Mouse (Mus musculus) Patski (cell line): ENCODE measurements around the gene D630036H23Rik. TPM values are rescaled to one million over a fixed set of nuclear protein-coding genes. Genes with fewer than 3 reads are reported as not detected.
"Not testable (repeated sequence)": the region's sequence is repeated elsewhere in the genome, so short reads cannot be mapped to it uniquely, and the experiment has no call there.

Source experiments
- ATAC-seq: fragments of 100-300 bp; one replicate; pipeline ENCODE4 v1.8.0; 2021
- CTCF ChIA-PET: fragments of 350-600 bp; sonication (Branson Sonifier 250); formaldehyde crosslinking; loops from one replicate; lab custom pipeline; 2022; ENCODE audit warnings: inconsistent platforms; lab: Charles Lee
- POLR2A ChIA-PET: fragments of 350-600 bp; sonication (Branson Sonifier 250); formaldehyde crosslinking; loops from one replicate; lab custom pipeline; 2022; ENCODE audit warnings: antibody characterized with exemption, inconsistent platforms; lab: Charles Lee
- DNase-seq: peaks from one replicate; pipeline ENCODE4 v3.0.0-alpha.2; 2011; ENCODE audit warnings: low read depth, low spot score
- H3K27me3 ChIP-seq: fragments of 371-371 bp; one replicate; pipeline ENCODE4 v1.5.1; 2021
- CTCF ChIP-seq: fragments of 100-300 bp; IDR thresholded peaks from one replicate; pipeline ENCODE4 v1.5.1; 2021
- in situ Hi-C: fragments of 300-500 bp; cut with MboI; formaldehyde crosslinking; loops from 3 replicates; pipeline ENCODE4 v1.11.1; 2018; ENCODE audit warnings: low pct_unique_long_range_greater_than_20kb, mixed read lengths
- polyA plus RNA-seq: library from polyadenylated mRNA; unstranded; gene quantifications from one replicate; pipeline ENCODE4 v1.2.3, GENCODE M21; 2021

The D630036H23Rik gene
- polyA plus RNA-seq, result not detected

DNA sequence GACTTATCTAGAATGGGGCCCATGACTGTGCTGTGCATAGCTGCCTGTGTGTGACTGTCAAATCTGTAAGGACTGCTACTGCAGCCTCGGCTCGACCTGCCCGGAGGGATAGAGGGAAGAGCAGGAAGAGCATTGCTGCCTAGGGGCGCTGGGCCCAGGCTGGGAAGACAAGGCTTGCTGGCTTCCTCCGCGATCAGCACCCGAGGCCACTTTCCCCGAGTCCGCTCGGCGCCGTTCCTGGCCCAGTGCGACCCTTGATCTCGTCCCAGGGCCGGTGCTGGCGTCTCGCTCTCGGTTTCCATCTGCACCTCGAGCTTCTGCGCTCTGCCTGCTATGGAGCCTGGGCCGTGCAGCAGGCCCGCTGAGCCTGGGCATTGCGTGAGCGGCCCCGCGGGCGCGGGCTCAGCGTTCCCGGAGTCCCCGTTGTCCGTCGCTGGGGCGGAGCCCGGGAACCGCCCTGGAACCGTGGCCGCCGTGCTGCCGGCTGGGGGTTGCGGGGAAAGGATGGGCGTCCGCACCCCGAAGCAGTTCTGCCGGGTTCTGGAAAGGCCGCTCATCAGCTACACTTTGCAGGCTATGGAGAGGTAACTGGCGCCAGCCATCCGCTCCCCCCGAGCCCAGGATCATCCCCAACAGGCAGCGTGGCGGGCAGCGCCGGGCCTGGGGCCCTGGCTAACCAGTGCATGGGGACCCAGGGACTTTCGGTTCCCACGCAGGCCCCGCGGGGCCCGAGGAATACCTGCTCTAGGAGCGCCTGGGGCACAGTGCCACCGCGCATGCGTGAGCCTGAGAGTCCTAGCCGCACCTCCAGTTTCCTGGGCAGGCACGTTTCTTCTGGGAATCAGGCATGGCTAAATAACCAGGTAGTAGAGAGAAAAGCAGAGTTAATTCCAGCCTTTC is at the start of gene D630036H23Rik, which contains the start of gene Ispd:
D630036H23Rik (minus strand) TSS at position 741 of the 900 bp plus-strand sequence.
Ispd (plus strand) TSS at position 10 of the 900 bp plus-strand sequence.
- ChIA-PET POLR2A (no interaction called here), CTCF (no interaction called here)

DNA sequence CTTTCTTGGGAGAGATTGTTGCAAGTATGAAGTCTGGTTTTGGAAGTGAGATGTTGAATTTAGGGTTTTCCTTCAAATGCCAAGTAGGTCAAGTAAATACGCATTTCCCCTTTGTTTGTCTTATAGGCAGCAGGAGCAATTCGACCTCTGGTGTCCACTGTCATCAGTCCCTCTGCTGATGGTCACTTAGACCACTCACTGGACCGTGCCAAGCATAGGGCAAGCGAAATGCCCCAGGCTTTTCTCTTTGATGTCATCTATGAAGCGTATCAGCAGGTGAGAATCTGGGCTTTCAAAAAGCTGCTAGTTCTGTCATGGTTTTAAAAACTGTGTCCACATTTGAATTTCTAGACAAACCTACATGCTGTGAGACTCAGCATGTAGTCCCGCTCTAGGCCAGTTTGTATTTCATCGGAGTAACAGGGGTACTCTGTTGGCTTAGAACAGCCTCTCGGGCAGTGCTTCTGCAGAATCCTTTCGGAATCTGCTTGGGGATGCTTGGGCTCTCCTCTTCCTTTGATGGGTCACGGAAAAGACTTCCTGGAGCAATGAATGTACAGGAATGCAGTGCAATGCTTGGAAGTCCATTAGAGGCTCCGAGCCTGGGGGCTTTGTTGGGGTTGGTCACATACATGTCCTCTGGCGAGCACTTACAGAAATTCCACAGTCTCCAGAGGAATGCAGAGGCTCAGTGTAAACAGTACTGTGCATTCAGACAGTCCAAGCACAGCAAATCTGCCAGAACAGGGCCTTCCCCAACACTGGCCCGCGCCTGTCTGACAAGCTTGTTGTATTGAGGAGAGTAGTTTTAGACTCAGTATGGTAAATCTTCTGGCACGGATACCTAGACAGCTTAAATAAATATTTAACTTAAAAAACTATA is 44.4 kb upstream of the D630036H23Rik start:
- DNase-seq (no peak), ATAC-seq (no peak)
- ChIA-PET POLR2A (no interaction called here), CTCF (no interaction called here)
- in situ Hi-C loops, result no loop called here
- no peak for TF ChIP-seq CTCF
- H3K27me3 ChIP-seq, result no peaks in the 10 kb centered on the region

More for the DNA sequence above, at the start of gene D630036H23Rik, which contains the start of gene Ispd:
- ATAC-seq, result peak; percentile 39
- no peak for TF ChIP-seq CTCF
- no peak for DNase-seq
- in situ Hi-C loops, result no loop called here
- no peaks in the 10 kb centered on the region for H3K27me3 ChIP-seq

DNA sequence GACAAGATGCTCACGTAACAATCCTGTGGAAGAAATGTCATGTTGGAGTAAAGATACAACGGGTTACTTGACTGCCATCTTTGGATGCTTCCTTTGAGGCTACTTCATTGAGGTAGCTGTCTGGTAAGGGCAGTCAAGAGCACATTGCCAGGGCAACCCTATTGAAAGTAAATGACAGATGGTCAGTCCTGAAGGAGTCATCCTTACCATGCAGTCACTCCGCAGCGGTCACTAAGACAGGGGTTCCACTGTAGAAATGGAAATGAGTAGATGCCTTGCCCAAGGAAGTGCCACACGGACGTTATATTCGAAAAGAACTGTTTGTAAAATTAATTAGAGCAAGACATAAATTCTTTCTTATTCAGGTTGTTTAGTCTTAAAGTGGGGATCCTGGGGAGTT is 43.3 kb upstream of the D630036H23Rik start:
- no peak for ATAC-seq
- DNase-seq, result no peak
- TF ChIP-seq CTCF, result no peak
- in situ Hi-C loops, result no loop called here
- H3K27me3 ChIP-seq, result no peaks in the 10 kb centered on the region
- POLR2A ChIA-PET, result no interaction called here
- CTCF ChIA-PET, result no interaction called here

DNA sequence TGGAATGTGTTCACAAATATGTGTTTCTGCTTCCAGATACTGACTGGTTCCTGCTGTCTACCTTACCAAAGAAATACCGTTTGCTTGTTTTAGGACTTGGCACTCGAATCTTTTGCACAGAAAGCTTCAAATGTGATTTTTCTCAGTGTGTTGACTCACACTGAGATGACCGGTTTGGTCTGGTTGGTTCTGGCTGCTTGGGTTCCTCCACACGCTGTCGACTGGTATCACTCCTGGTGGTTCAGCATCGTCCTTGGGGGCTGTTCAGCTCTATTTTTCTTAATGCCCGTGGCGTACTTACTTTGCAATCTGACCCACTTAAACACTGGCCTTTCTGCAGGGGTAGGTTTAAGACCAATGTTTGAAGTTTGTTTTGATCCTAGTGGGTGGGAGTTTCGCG is 41.7 kb upstream of the D630036H23Rik start:
- ATAC-seq (no peak), DNase-seq (no peak)
- in situ Hi-C loops, result no loop called here

DNA sequence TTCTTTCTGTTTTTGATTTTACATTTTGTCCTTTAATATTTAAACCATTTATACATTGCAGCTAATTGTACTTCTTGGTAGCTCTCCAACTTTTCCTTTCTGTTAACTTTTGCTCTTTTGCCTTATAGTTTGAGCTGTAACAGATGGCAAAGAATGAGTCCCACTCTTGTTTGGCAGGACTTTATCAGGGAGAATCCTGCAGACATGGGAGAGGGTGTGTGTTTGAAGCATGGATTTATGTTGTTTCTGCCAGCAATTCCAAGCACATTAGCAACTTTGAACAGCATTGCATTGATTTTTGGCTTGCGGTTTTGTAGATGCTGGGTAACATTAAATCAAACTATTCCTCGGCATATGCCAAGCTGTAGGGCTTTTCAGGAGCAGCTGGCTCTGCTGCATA is 13.1 kb upstream of the D630036H23Rik start:
- DNase-seq, result no peak
- TF ChIP-seq CTCF, result no peak
- in situ Hi-C loops, result no loop called here
- no peaks in the 10 kb centered on the region for H3K27me3 ChIP-seq
- ChIA-PET CTCF (no interaction called here), POLR2A (no interaction called here)
- no peak for ATAC-seq

More for the DNA sequence above, 41.7 kb upstream of the D630036H23Rik start:
- CTCF ChIA-PET, result no interaction called here
- TF ChIP-seq CTCF, result no peak
- H3K27me3 ChIP-seq, result no peaks in the 10 kb centered on the region
- POLR2A ChIA-PET, result no interaction called here

DNA sequence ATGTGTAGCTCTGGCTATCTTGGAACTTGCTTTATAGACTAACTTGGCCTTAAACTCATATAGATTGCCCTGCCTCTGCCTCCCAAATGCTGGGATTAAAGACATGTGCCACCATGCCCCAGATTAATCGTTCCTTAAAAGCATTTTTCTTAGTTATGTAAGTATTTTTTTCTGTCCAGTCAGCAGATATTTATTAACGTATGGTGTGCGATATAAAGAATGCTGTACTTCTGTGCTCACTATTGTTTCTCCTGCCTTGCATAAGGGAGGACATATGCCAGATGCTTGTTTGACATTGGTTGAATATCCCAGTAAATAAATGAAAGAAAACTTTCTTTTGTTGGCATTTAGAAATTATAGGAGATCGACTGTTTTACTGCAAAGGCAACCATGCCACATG is 5.0 kb upstream of the D630036H23Rik start:
- no peak for TF ChIP-seq CTCF
- in situ Hi-C loops, result no loop called here

DNA sequence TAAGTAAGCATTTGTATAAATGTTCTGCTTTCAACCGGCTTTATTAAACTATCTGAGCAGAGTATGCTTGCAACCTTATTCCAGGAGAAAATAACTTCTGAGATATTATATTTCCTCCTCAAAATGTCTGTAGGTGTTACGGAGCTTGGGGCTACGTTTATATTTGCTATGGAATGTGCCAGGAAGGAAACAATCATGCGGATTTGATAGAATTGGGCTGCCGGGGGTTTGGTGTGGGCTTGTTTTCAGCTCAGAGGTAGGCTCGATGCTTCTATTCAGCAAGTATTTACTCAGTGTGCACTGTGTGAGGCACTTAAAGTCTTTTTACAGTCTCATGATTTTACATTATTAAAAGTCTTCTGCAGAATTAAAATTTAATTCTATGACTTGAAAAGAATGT is 3.4 kb upstream of the D630036H23Rik start:
- ATAC-seq, result no peak
- TF ChIP-seq CTCF, result no peak
- DNase-seq, result no peak
- CTCF ChIA-PET, result interaction anchor here (1.4 kb wide), 1 partner anchor 8 kb away, joined by 4 read pairs; no protein-coding TSS in a partner anchor
- in situ Hi-C loops, result no loop called here
- no peaks in the 10 kb centered on the region for H3K27me3 ChIP-seq
- POLR2A ChIA-PET, result no interaction called here

More for the DNA sequence above, 5.0 kb upstream of the D630036H23Rik start:
- no peaks in the 10 kb centered on the region for H3K27me3 ChIP-seq
- DNase-seq, result no peak
- ATAC-seq, result no peak
- ChIA-PET POLR2A (interaction anchor here (0.7 kb wide), 1 partner anchor 429 kb away, joined by 3 read pairs; no protein-coding TSS in a partner anchor), CTCF (no interaction called here)

DNA sequence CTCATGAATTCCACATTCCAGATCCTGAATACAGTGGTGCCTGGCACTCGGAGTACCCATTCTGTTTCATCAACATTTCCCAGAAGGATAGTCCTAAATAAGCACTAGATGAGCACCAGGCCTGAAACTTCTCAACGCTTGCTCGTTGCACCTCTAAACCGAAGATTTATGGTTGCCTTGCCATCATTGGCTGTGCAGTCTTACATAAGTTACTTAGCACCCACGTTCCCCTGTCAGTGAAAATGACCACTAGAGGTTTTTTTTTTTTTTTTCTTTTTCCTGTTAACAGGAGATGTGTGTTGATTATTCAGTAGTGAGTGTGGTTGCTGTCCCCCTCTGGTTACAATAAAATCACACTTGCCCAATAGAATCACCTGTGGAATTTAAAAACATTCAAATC is 1.2 kb downstream of the D630036H23Rik start:
- POLR2A ChIA-PET, result no interaction called here
- CTCF ChIA-PET, result no interaction called here
- in situ Hi-C loops, result no loop called here
- ATAC-seq (no peak), DNase-seq (no peak)
- no peaks in the 10 kb centered on the region for H3K27me3 ChIP-seq
- TF ChIP-seq CTCF, result no peak

DNA sequence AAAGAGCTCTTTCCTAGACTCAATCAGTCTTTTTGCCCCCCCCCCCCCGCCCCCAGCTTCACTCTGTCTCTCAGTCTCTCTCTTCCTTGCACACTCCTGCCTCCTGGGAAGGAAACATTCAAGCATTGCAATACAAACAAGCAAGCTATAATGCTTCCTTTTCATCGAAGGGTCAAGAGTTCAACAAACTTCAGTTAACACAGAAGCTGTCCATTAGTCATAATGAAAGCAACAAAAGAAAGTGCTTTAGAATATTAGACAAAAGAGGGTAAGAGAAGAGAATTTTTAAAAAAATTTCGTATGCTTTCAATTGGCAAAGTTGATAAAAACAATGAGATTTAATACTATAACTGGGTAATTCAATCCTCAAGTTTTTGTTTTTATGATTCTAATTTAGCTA is 1.7 kb downstream of the D630036H23Rik start:
- no peaks in the 10 kb centered on the region for H3K27me3 ChIP-seq
- TF ChIP-seq CTCF, result no peak
- ATAC-seq, result no peak
- in situ Hi-C loops, result no loop called here
- CTCF ChIA-PET, result no interaction called here
- DNase-seq, result no peak
- POLR2A ChIA-PET, result no interaction called here

DNA sequence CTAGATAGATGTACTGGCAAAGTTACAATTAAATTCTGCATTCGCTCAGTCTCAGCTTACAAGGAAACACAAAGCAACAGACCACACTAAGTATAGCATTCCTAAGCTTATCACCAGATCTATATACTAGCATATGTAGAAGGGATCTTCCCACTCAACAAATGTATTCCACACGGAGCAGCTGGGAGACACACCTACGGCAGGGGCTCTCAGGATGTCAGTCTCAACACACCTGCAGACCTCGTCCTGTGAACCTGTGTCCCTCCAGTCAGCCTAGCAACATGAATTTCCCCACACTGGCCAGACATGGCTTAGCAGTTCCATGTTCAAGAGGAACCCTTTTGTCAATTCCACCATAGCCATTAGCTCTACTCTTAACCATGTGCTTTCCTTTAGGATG is 5.6 kb downstream of the D630036H23Rik start:
- H3K27me3 ChIP-seq, CTCF ChIA-PET, in situ Hi-C loops, DNase-seq, ATAC-seq, POLR2A ChIA-PET: not testable (repeated sequence)
